Mouse (Mus musculus): ENCODE measurements around the gene Mrpl51. TPM values are rescaled to one million over a fixed set of nuclear protein-coding genes. Genes with fewer than 3 reads are reported as not detected.

Gene Mrpl51
- total and polyA plus RNA-seq, 2 experiments, result 44.0 to 69.8 TPM

DNA sequence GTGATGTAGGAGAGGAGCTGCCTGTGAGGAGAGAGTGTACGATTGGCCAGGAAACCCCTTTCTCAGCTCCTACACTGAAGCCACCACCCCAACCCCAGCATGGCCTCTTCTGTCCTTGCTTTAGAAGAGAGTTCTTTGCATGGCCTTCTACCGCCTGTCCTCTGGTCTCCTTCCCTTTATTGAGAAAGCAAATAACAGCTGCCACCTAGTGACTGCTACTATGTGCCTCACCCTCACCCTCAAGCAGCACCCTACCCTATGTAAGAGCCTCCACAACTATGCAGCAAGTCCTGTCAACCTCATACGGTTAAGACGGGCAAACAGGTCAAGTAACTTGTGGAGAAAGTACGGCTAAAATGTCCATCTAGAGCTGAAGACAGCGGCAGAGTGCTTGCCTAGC, 21.4 kb upstream of the Mrpl51 start:
- Histone ChIP-seq H3K9ac (ENCODE audit: low read depth, low read length) (no peak overlapping the region), H3K4me1 (ENCODE audit: control insufficient read depth, insufficient read depth, low read length) (peaks cover 16% of the 10 kb centered on the region), H3K79me2 (ENCODE audit: control insufficient read depth, insufficient read depth, low read length) (peaks cover 2% of the 10 kb centered on the region; the same call in 1 of the 2 replicates), H3K27me3 (ENCODE audit: control insufficient read depth, insufficient read depth, low read length) (no peaks in the 10 kb centered on the region), H3K36me3 (ENCODE audit: control insufficient read depth, insufficient read depth, low read length) (no peaks in the 10 kb centered on the region), H3K27ac (replicated peaks; ENCODE audit: insufficient read depth, low read depth, low read length) (no peak overlapping the region), H3K4me3 (ENCODE audit: insufficient read depth, low read depth, low read length) (no peak overlapping the region)
- no peak; the same call in 1 of the 2 replicates for TF ChIP-seq CTCF (IDR thresholded peaks at IDR 0.05; ENCODE audit: low read depth, low read length)
- no peak for TF ChIP-seq POLR2A (IDR thresholded peaks at IDR 0.05; ENCODE audit: extremely low read depth, insufficient read depth, low read length)
- peak; percentile 26 for DNase-seq (ENCODE audit: extremely low read depth, low read depth, low spot score)
- 88% methylated on average over 6 of the region's 6 CpGs for WGBS

DNA sequence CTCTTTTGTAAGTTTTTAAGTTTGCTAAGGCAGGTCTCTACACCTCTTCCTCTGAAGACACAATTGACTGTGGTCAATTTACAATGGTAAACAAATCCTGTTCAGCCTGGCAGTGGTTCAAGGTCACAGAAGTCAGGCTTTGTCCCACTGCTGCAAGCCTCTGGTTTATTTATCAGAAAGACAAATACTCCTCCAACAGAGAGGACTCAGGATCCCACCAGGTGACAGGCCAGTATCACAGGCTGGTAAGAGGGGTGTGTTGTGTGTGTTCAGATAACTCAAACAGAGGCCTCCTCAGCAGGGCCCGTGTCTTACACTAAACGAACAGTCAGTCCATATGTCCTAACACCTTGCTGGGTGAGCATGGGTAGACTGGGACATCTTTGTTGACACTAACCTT, 19.1 kb upstream of the Mrpl51 start:
- Histone ChIP-seq H3K36me3 (ENCODE audit: control insufficient read depth, insufficient read depth, low read length) (no peaks in the 10 kb centered on the region), H3K79me2 (ENCODE audit: control insufficient read depth, insufficient read depth, low read length) (no peaks in the 10 kb centered on the region), H3K27ac (replicated peaks; ENCODE audit: insufficient read depth, low read depth, low read length) (no peak overlapping the region), H3K4me3 (ENCODE audit: insufficient read depth, low read depth, low read length) (no peak overlapping the region), H3K27me3 (ENCODE audit: control insufficient read depth, insufficient read depth, low read length) (no peaks in the 10 kb centered on the region), H3K4me1 (ENCODE audit: control insufficient read depth, insufficient read depth, low read length) (peaks cover 11% of the 10 kb centered on the region; the same call in 1 of the 2 replicates), H3K9ac (ENCODE audit: low read depth, low read length) (no peak overlapping the region)
- TF ChIP-seq POLR2A (IDR thresholded peaks at IDR 0.05; ENCODE audit: extremely low read depth, insufficient read depth, low read length) (no peak), CTCF (IDR thresholded peaks at IDR 0.05; ENCODE audit: low read depth, low read length) (no peak)
- 32% methylated on average over 2 of the region's 2 CpGs for WGBS
- DNase-seq (ENCODE audit: extremely low read depth, low read depth, low spot score), result peak; percentile 80

DNA sequence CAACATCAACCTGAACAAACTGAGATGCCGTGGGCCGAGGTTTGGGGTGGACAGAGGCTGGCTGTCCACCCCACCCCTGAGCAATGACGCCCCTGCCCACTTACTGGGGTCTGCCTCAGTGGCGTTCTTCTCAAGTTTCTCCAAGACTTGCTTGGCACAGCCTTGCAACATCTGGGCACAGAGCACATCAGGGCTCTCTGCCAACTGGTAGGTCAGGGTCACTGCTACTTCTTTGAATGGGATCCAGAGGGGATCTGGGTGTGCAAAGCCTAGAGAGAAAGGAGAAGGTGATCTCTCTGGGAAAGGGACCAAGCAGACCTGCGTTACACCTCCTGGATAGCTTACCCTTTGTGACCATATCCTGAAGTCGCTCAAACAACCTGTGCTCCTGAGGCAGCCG, 18.3 kb upstream of the Mrpl51 start:
- Histone ChIP-seq H3K9ac (ENCODE audit: low read depth, low read length) (no peak overlapping the region), H3K79me2 (ENCODE audit: control insufficient read depth, insufficient read depth, low read length) (no peaks in the 10 kb centered on the region), H3K36me3 (ENCODE audit: control insufficient read depth, insufficient read depth, low read length) (no peaks in the 10 kb centered on the region), H3K4me3 (ENCODE audit: insufficient read depth, low read depth, low read length) (no peak overlapping the region), H3K27ac (replicated peaks; ENCODE audit: insufficient read depth, low read depth, low read length) (no peak overlapping the region), H3K4me1 (ENCODE audit: control insufficient read depth, insufficient read depth, low read length) (peaks cover 10% of the 10 kb centered on the region; the same call in 1 of the 2 replicates), H3K27me3 (ENCODE audit: control insufficient read depth, insufficient read depth, low read length) (no peaks in the 10 kb centered on the region)
- TF ChIP-seq POLR2A (IDR thresholded peaks at IDR 0.05; ENCODE audit: extremely low read depth, insufficient read depth, low read length), result no peak
- no peak for TF ChIP-seq CTCF (IDR thresholded peaks at IDR 0.05; ENCODE audit: low read depth, low read length)
- WGBS, result 82% methylated on average over 7 of the region's 7 CpGs
- peak; percentile 28 for DNase-seq (ENCODE audit: extremely low read depth, low read depth, low spot score)

DNA sequence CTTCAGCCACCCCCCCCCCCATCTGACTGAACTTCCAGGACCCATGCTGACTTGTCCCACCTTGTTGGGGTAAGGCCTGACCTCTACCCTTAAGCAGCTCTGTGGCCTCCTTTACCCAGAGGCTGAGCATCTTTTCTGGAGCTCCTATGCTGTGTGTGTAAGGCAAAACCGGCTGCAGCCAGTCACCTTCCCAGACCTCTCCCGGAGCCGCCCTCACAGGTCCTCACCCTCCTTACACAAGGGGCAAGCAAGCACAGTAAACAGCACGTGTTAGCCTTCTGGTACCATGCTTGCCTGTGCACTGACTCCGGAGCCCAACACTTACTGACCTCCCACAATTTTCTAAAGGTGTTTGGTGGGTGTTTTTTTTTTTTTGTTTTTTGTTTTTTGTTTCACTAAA, 16.1 kb upstream of the Mrpl51 start:
- Histone ChIP-seq H3K27me3 (ENCODE audit: control insufficient read depth, insufficient read depth, low read length) (no peaks in the 10 kb centered on the region), H3K9ac (ENCODE audit: low read depth, low read length) (no peak overlapping the region), H3K4me3 (ENCODE audit: insufficient read depth, low read depth, low read length) (no peak overlapping the region), H3K27ac (replicated peaks; ENCODE audit: insufficient read depth, low read depth, low read length) (no peak overlapping the region), H3K79me2 (ENCODE audit: control insufficient read depth, insufficient read depth, low read length) (no peaks in the 10 kb centered on the region), H3K36me3 (ENCODE audit: control insufficient read depth, insufficient read depth, low read length) (no peaks in the 10 kb centered on the region), H3K4me1 (ENCODE audit: control insufficient read depth, insufficient read depth, low read length) (peaks cover 10% of the 10 kb centered on the region; the same call in 1 of the 2 replicates)
- 94% methylated on average over 5 of the region's 5 CpGs for WGBS
- no peak for TF ChIP-seq CTCF (IDR thresholded peaks at IDR 0.05; ENCODE audit: low read depth, low read length)
- TF ChIP-seq POLR2A (IDR thresholded peaks at IDR 0.05; ENCODE audit: extremely low read depth, insufficient read depth, low read length), result no peak
- DNase-seq (ENCODE audit: extremely low read depth, low read depth, low spot score), result no peak

DNA sequence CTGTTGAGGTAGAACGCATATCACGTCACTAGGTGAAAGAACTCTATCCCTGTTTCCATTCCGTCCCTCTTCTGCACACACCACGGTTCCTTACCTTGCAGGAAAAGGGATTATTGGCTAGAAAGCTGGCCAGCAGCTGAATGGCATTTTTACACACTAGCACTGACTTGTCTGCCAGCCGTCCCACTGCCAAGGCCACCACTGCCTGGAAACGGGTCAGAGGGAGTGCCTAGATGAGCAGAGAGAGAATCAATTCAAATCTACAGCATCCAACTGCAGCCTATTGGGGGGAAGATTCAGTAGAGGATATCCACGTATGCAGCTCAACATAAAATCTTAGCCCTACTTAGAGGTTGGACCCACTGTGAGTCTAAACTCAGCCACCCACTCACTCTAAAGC, 12.0 kb upstream of the Mrpl51 start:
- WGBS, result 81% methylated on average over 7 of the region's 7 CpGs
- H3K36me3 ChIP-seq (ENCODE audit: control insufficient read depth, insufficient read depth, low read length), result peaks cover 1% of the 10 kb centered on the region; the same call in 1 of the 2 replicates
- no peak overlapping the region for H3K9ac ChIP-seq (ENCODE audit: low read depth, low read length)
- H3K27me3 ChIP-seq (ENCODE audit: control insufficient read depth, insufficient read depth, low read length), result no peaks in the 10 kb centered on the region
- TF ChIP-seq POLR2A (IDR thresholded peaks at IDR 0.05; ENCODE audit: extremely low read depth, insufficient read depth, low read length) (no peak), CTCF (IDR thresholded peaks at IDR 0.05; ENCODE audit: low read depth, low read length) (no peak)
- no peaks in the 10 kb centered on the region for H3K4me1 ChIP-seq (ENCODE audit: control insufficient read depth, insufficient read depth, low read length)
- no peaks in the 10 kb centered on the region for H3K79me2 ChIP-seq (ENCODE audit: control insufficient read depth, insufficient read depth, low read length)
- H3K27ac ChIP-seq (replicated peaks; ENCODE audit: insufficient read depth, low read depth, low read length), result no peak overlapping the region
- no peak for DNase-seq (ENCODE audit: extremely low read depth, low read depth, low spot score)
- H3K4me3 ChIP-seq (ENCODE audit: insufficient read depth, low read depth, low read length), result no peak overlapping the region

DNA sequence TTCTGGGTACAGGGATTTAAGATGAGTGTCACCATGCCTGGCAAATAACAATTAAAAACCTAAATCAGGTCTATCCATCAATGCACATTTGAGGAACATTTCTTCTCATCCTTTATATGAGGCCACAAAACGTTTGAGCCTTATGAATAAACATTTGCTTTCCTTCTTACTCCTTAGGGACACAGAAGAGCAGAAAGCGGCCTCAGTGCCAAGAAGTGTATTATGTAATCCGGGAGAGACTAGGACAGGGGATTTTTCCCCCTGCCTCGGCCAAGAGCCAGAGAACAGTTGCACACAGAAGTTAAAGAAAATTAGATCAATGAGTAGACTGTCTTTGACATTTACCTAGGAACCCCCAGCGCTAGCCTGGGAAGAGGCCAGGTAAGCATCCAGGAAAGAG, 9.5 kb upstream of the Mrpl51 start:
- no peak for TF ChIP-seq POLR2A (IDR thresholded peaks at IDR 0.05; ENCODE audit: extremely low read depth, insufficient read depth, low read length)
- no peak for TF ChIP-seq CTCF (IDR thresholded peaks at IDR 0.05; ENCODE audit: low read depth, low read length)
- no peaks in the 10 kb centered on the region for H3K4me1 ChIP-seq (ENCODE audit: control insufficient read depth, insufficient read depth, low read length)
- WGBS, result 79% methylated on average over 5 of the region's 5 CpGs
- no peak for DNase-seq (ENCODE audit: extremely low read depth, low read depth, low spot score)
- no peaks in the 10 kb centered on the region for H3K27me3 ChIP-seq (ENCODE audit: control insufficient read depth, insufficient read depth, low read length)
- H3K79me2 ChIP-seq (ENCODE audit: control insufficient read depth, insufficient read depth, low read length), result no peaks in the 10 kb centered on the region
- H3K4me3 ChIP-seq (ENCODE audit: insufficient read depth, low read depth, low read length), result no peak overlapping the region
- H3K36me3 ChIP-seq (ENCODE audit: control insufficient read depth, insufficient read depth, low read length), result peaks cover 8% of the 10 kb centered on the region; the same call in 1 of the 2 replicates
- no peak overlapping the region for H3K27ac ChIP-seq (replicated peaks; ENCODE audit: insufficient read depth, low read depth, low read length)
- H3K9ac ChIP-seq (ENCODE audit: low read depth, low read length), result no peak overlapping the region

Measured in liver, adult 2 months (tissue).